Mouse (Mus musculus) bone marrow macrophage, adult 2 months (primary cell): ENCODE measurements at regions not wholly inside any gene's neighbourhood (a gene's known extent, or its start where the extent isn't known, plus 50 kb on each side); places are given as distances from the start of the nearest gene placed in this dataset.

ENCODE experiments used
- H3K27ac ChIP-seq: 2 replicates; pipeline ENCODE4 v1.5.1; 2012; ENCODE audit warnings: low read depth, low read length; ENCODE audit not compliant: insufficient read depth
- H3K4me1 ChIP-seq: 2 replicates; pipeline ENCODE4 v1.6.1; 2012; ENCODE audit warnings: low read length; ENCODE audit not compliant: control insufficient read depth, insufficient read depth
- H3K4me3 ChIP-seq: 2 replicates; pipeline ENCODE4 v1.5.1; 2012; ENCODE audit warnings: mild to moderate bottlenecking, low read length, moderate library complexity; ENCODE audit not compliant: insufficient read depth
- CTCF ChIP-seq: IDR thresholded peaks from 2 replicates; pipeline ENCODE4 v1.5.1; 2012; ENCODE audit warnings: low read depth, mild to moderate bottlenecking, low read length, moderate library complexity
- POLR2A ChIP-seq: IDR thresholded peaks from 2 replicates; pipeline ENCODE4 v1.6.1; 2012; ENCODE audit warnings: mild to moderate bottlenecking, low read depth, low read length, borderline replicate concordance

GRCm38 (mm10) chr7:136032026-136032425 lies 315.9 kb upstream of the Mki67 start:
- H3K4me1 ChIP-seq = no peaks in the 10 kb centered on the region
- H3K27ac ChIP-seq = no peak overlapping the region
- no peak overlapping the region for H3K4me3 ChIP-seq
- TF ChIP-seq POLR2A = no peak
- TF ChIP-seq CTCF = no peak

- no peak overlapping the region for H3K4me3 ChIP-seq
- TF ChIP-seq CTCF = no peak
- TF ChIP-seq POLR2A = no peak
- no peaks in the 10 kb centered on the region for H3K4me1 ChIP-seq
- H3K27ac ChIP-seq = no peak overlapping the region
These were observed 317.4 kb upstream of the Mki67 start for GRCm38 (mm10) chr7:136033536-136033935.

- H3K27ac ChIP-seq = no peak overlapping the region
- no peaks in the 10 kb centered on the region for H3K4me1 ChIP-seq
- no peak for TF ChIP-seq CTCF
- no peak for TF ChIP-seq POLR2A
- H3K4me3 ChIP-seq = no peak overlapping the region
These were observed 319.6 kb upstream of the Mki67 start for GRCm38 (mm10) chr7:136035735-136036134.

GRCm38 (mm10) chr7:136038072-136038471 lies 321.9 kb upstream of the Mki67 start:
- Histone ChIP-seq H3K4me3 (no peak overlapping the region), H3K4me1 (no peaks in the 10 kb centered on the region)
- no peak for TF ChIP-seq POLR2A
- no peak for TF ChIP-seq CTCF

GRCm38 (mm10) chr7:136038906-136039305 lies 322.7 kb upstream of the Mki67 start:
- H3K4me1 ChIP-seq = no peaks in the 10 kb centered on the region
- H3K27ac ChIP-seq = no peak overlapping the region
- H3K4me3 ChIP-seq = no peak overlapping the region
- TF ChIP-seq CTCF (no peak), POLR2A (no peak)

More at GRCm38 (mm10) chr7:136038072-136038471, 321.9 kb upstream of the Mki67 start:
- no peak overlapping the region for H3K27ac ChIP-seq

GRCm38 (mm10) chr7:136041921-136042320 lies 325.8 kb upstream of the Mki67 start:
- TF ChIP-seq CTCF (no peak), POLR2A (no peak)
- H3K4me1 ChIP-seq = no peaks in the 10 kb centered on the region; the same call in 1 of the 2 replicates
- no peak overlapping the region for H3K27ac ChIP-seq
- H3K4me3 ChIP-seq = no peak overlapping the region

- Histone ChIP-seq H3K4me3 (no peak overlapping the region), H3K27ac (no peak overlapping the region), H3K4me1 (no peaks in the 10 kb centered on the region; the same call in 1 of the 2 replicates)
- no peak for TF ChIP-seq POLR2A
- TF ChIP-seq CTCF = no peak
These were observed 330.6 kb upstream of the Mki67 start for GRCm38 (mm10) chr7:136046645-136047363.

GRCm38 (mm10) chr7:136047364-136047945 lies 331.3 kb upstream of the Mki67 start:
- no peak overlapping the region for H3K27ac ChIP-seq
- no peak for TF ChIP-seq POLR2A
- no peak for TF ChIP-seq CTCF
- no peak overlapping the region for H3K4me3 ChIP-seq
- no peaks in the 10 kb centered on the region; the same call in 1 of the 2 replicates for H3K4me1 ChIP-seq

GRCm38 (mm10) chr7:136048925-136049586 lies 332.9 kb upstream of the Mki67 start:
- no peak overlapping the region for H3K4me3 ChIP-seq
- H3K27ac ChIP-seq = no peak overlapping the region
- no peak for TF ChIP-seq POLR2A
- TF ChIP-seq CTCF = no peak
- no peaks in the 10 kb centered on the region; the same call in 1 of the 2 replicates for H3K4me1 ChIP-seq

- Histone ChIP-seq H3K4me3 (no peak overlapping the region), H3K27ac (no peak overlapping the region), H3K4me1 (no peaks in the 10 kb centered on the region; the same call in 1 of the 2 replicates)
- TF ChIP-seq CTCF = no peak
- TF ChIP-seq POLR2A = no peak
These were observed 333.4 kb upstream of the Mki67 start for GRCm38 (mm10) chr7:136049587-136049930.
